Mouse (Mus musculus) MEL (cell line): ENCODE results near the gene Lpgat1. TPM values are rescaled to one million over a fixed set of nuclear protein-coding genes. Genes with fewer than 3 reads are reported as not detected.

ENCODE experiments used
- DNase-seq: peaks from one replicate; pipeline ENCODE4 v3.0.0; 2011; ENCODE audit warnings: low read depth, low spot score
- H3K27ac ChIP-seq: 2 replicates; pipeline ENCODE4 v1.5.1; 2012; ENCODE audit warnings: low read depth, mild to moderate bottlenecking, control low read depth, low read length, moderate library complexity; ENCODE audit not compliant: control insufficient read depth
- H3K27me3 ChIP-seq, 2 experiments: fragments of 150-350 bp in 1 of 2; sonication (generic) in 1 of 2; 2 replicates each; pipeline ENCODE4 v1.6.1; 2012; ENCODE audit warnings: low read length in 2 of 2, mild to moderate bottlenecking in 2 of 2, improper control_type of control experiment in 1 of 2, moderate library complexity in 1 of 2; ENCODE audit not compliant: insufficient read depth in 2 of 2, control insufficient read depth in 1 of 2
- H3K36me3 ChIP-seq, 2 experiments: 2 replicates each; pipeline ENCODE4 v1.6.1; 2012 to 2014; ENCODE audit warnings: low read length in 2 of 2, improper control_type of control experiment in 1 of 2, inconsistent platforms in 1 of 2, mild to moderate bottlenecking in 1 of 2; ENCODE audit not compliant: insufficient read depth in 2 of 2, control insufficient read depth in 1 of 2
- H3K4me1 ChIP-seq, 2 experiments: fragments of 150-350 bp in 1 of 2; sonication (generic) in 1 of 2; 2 replicates each; pipeline ENCODE4 v1.6.1; 2012; ENCODE audit warnings: low read length in 2 of 2, improper control_type of control experiment in 1 of 2, mild to moderate bottlenecking in 1 of 2; ENCODE audit not compliant: insufficient read depth in 2 of 2, control insufficient read depth in 1 of 2
- H3K4me3 ChIP-seq, 2 experiments: fragments of 150-350 bp in 1 of 2; sonication (generic) in 1 of 2; 2 replicates each; pipeline ENCODE4 v1.5.1; 2012; ENCODE audit warnings: low read depth in 2 of 2, low read length in 2 of 2, mild to moderate bottlenecking in 2 of 2, moderate library complexity in 2 of 2, control low read depth in 1 of 2, improper control_type of control experiment in 1 of 2; ENCODE audit not compliant: control insufficient read depth in 1 of 2, insufficient read depth in 1 of 2
- H3K79me2 ChIP-seq: 2 replicates; pipeline ENCODE4 v1.6.1; 2012; ENCODE audit warnings: mild to moderate bottlenecking, low read length, moderate library complexity; ENCODE audit not compliant: control insufficient read depth, poor library complexity, insufficient read depth
- H3K9ac ChIP-seq: 2 replicates; pipeline ENCODE4 v1.6.1; 2012; ENCODE audit warnings: low read depth, mild to moderate bottlenecking, control low read depth, low read length, moderate library complexity; ENCODE audit not compliant: control insufficient read depth, poor library complexity, severe bottlenecking
- H3K9me3 ChIP-seq: fragments of 150-350 bp; sonication (generic); replicated peaks from 2 replicates; pipeline ENCODE4 v1.6.1; 2012; ENCODE audit warnings: mild to moderate bottlenecking, low read length, improper control_type of control experiment, moderate library complexity; ENCODE audit not compliant: insufficient read depth
- BHLHE40 ChIP-seq: IDR thresholded peaks from 2 replicates; pipeline ENCODE4 v1.6.1; 2012; ENCODE audit warnings: low read depth, mild to moderate bottlenecking, inconsistent platforms, low read length, improper control_type of control experiment, borderline replicate concordance
- CHD1 ChIP-seq: IDR thresholded peaks from 2 replicates; pipeline ENCODE4 v1.6.1; 2012; ENCODE audit warnings: low read depth, mild to moderate bottlenecking, inconsistent platforms, low read length, improper control_type of control experiment
- CTCF ChIP-seq, 3 experiments: IDR thresholded peaks in 2 of 3; conservative IDR thresholded peaks in 1 of 3; 2 replicates each; pipeline ENCODE4 v1.5.1; 2011 to 2012; ENCODE audit warnings: low read length in 3 of 3, low read depth in 2 of 3, mild to moderate bottlenecking in 2 of 3, improper control_type of control experiment in 1 of 3, inconsistent platforms in 1 of 3, mixed read lengths in 1 of 3, moderate library complexity in 1 of 3; ENCODE audit not compliant: control insufficient read depth in 1 of 3, insufficient read depth in 1 of 3, poor library complexity in 1 of 3, severe bottlenecking in 1 of 3
- E2F4 ChIP-seq: IDR thresholded peaks from 2 replicates; pipeline ENCODE4 v1.6.1; 2011; ENCODE audit warnings: low read depth, low read length, improper control_type of control experiment, borderline replicate concordance
- EP300 ChIP-seq, 2 experiments: IDR thresholded peaks; 2 replicates each; pipeline ENCODE4 v1.6.1; 2011; ENCODE audit warnings: improper control_type of control experiment in 2 of 2, low read length in 2 of 2, low read depth in 1 of 2, mild to moderate bottlenecking in 1 of 2
- ETS1 ChIP-seq: IDR thresholded peaks from 2 replicates; pipeline ENCODE4 v1.6.1; 2012; ENCODE audit warnings: low read depth, mild to moderate bottlenecking, inconsistent platforms, low read length, improper control_type of control experiment, moderate library complexity
- GABPA ChIP-seq: IDR thresholded peaks from 2 replicates; pipeline ENCODE4 v1.6.1; 2012; ENCODE audit warnings: low read depth, mild to moderate bottlenecking, inconsistent platforms, low read length, improper control_type of control experiment, moderate library complexity
- GATA1 ChIP-seq: IDR thresholded peaks from 2 replicates; pipeline ENCODE4 v1.6.1; 2011; ENCODE audit warnings: low read depth, low read length, improper control_type of control experiment
- JUND ChIP-seq: IDR thresholded peaks from 2 replicates; pipeline ENCODE4 v1.6.1; 2011; ENCODE audit warnings: low read depth, mild to moderate bottlenecking, improper control_type of control experiment, low read length
- KAT2A ChIP-seq: conservative IDR thresholded peaks from 2 replicates; pipeline ENCODE4 v1.6.1; 2012; ENCODE audit warnings: low read depth, low read length, improper control_type of control experiment, inconsistent platforms
- MAFK ChIP-seq: IDR thresholded peaks from 2 replicates; pipeline ENCODE4 v1.6.1; 2011; ENCODE audit warnings: low read depth, mild to moderate bottlenecking, low read length, improper control_type of control experiment, borderline replicate concordance
- MAX ChIP-seq: IDR thresholded peaks from 2 replicates; pipeline ENCODE4 v1.6.1; 2011; ENCODE audit warnings: low read length, improper control_type of control experiment
- MAZ ChIP-seq: IDR thresholded peaks from 2 replicates; pipeline ENCODE4 v1.6.1; 2012; ENCODE audit warnings: low read depth, mild to moderate bottlenecking, inconsistent platforms, low read length, improper control_type of control experiment
- MYC ChIP-seq: IDR thresholded peaks from 2 replicates; pipeline ENCODE4 v1.6.1; 2011; ENCODE audit warnings: low read depth, mild to moderate bottlenecking, low read length, improper control_type of control experiment, moderate library complexity
- NRF1 ChIP-seq: IDR thresholded peaks from 2 replicates; pipeline ENCODE4 v1.6.1; 2014; ENCODE audit warnings: low read depth, mild to moderate bottlenecking, inconsistent platforms, low read length, improper control_type of control experiment, moderate library complexity; ENCODE audit not compliant: poor library complexity, insufficient read depth, severe bottlenecking
- POLR2A ChIP-seq, 2 experiments: IDR thresholded peaks; 2 replicates each; pipeline ENCODE4 v1.6.1; 2011 to 2012; ENCODE audit warnings: low read length in 2 of 2, mild to moderate bottlenecking in 2 of 2, control low read depth in 1 of 2, improper control_type of control experiment in 1 of 2, low read depth in 1 of 2, moderate library complexity in 1 of 2; ENCODE audit not compliant: control insufficient read depth in 1 of 2, insufficient read depth in 1 of 2, poor library complexity in 1 of 2
- RCOR1 ChIP-seq: IDR thresholded peaks from 2 replicates; pipeline ENCODE4 v1.6.1; 2012; ENCODE audit warnings: low read depth, mild to moderate bottlenecking, inconsistent platforms, low read length, improper control_type of control experiment
- SIN3A ChIP-seq: IDR thresholded peaks from 2 replicates; pipeline ENCODE4 v1.6.1; 2012; ENCODE audit warnings: low read length, improper control_type of control experiment, inconsistent platforms
- SMC3 ChIP-seq: IDR thresholded peaks from 2 replicates; pipeline ENCODE4 v1.6.1; 2011; ENCODE audit warnings: low read depth, low read length, improper control_type of control experiment
- UBTF ChIP-seq: IDR thresholded peaks from 2 replicates; pipeline ENCODE4 v1.6.1; 2012; ENCODE audit warnings: low read depth, mild to moderate bottlenecking, inconsistent platforms, low read length, improper control_type of control experiment, moderate library complexity, borderline replicate concordance; ENCODE audit not compliant: insufficient read depth
- USF1 ChIP-seq: IDR thresholded peaks from 2 replicates; pipeline ENCODE4 v1.6.1; 2014; ENCODE audit warnings: low read depth, mild to moderate bottlenecking, inconsistent platforms, low read length, improper control_type of control experiment, moderate library complexity
- ZKSCAN1 ChIP-seq: IDR thresholded peaks from 2 replicates; pipeline ENCODE4 v1.6.1; 2012; ENCODE audit warnings: low read depth, mild to moderate bottlenecking, inconsistent platforms, low read length, improper control_type of control experiment, moderate library complexity
- ZMIZ1 ChIP-seq: IDR thresholded peaks from 2 replicates; pipeline ENCODE4 v1.6.1; 2012; ENCODE audit warnings: low read depth, mild to moderate bottlenecking, inconsistent platforms, low read length, improper control_type of control experiment, moderate library complexity
- ZNF384 ChIP-seq: IDR thresholded peaks from 2 replicates; pipeline ENCODE4 v1.6.1; 2012; ENCODE audit warnings: low read depth, mild to moderate bottlenecking, inconsistent platforms, low read length, improper control_type of control experiment
- polyA plus RNA-seq, 2 experiments: library from polyadenylated mRNA; stranded (reverse) in 1 of 2; unstranded in 1 of 2; fragments of >175 nt in 1 of 2; fragments of >200 nt in 1 of 2; gene quantifications; 2 replicates each; pipeline versions ENCODE4 v1.2.1 to v1.2.4; 2012; ENCODE audit warnings: low replicate concordance in 2 of 2, low read depth in 1 of 2; ENCODE audit not compliant: insufficient read length in 2 of 2, insufficient read depth in 1 of 2, missing spikeins in 1 of 2
- total RNA-seq: library from RNA; depleted of rRNA; stranded (reverse); fragments of 300-350 nt; gene quantifications from 2 replicates; pipeline ENCODE4 v1.2.3, GENCODE M21; 2012

Lpgat1 gene
- total and polyA plus RNA-seq, 3 experiments: not detected

DNA sequence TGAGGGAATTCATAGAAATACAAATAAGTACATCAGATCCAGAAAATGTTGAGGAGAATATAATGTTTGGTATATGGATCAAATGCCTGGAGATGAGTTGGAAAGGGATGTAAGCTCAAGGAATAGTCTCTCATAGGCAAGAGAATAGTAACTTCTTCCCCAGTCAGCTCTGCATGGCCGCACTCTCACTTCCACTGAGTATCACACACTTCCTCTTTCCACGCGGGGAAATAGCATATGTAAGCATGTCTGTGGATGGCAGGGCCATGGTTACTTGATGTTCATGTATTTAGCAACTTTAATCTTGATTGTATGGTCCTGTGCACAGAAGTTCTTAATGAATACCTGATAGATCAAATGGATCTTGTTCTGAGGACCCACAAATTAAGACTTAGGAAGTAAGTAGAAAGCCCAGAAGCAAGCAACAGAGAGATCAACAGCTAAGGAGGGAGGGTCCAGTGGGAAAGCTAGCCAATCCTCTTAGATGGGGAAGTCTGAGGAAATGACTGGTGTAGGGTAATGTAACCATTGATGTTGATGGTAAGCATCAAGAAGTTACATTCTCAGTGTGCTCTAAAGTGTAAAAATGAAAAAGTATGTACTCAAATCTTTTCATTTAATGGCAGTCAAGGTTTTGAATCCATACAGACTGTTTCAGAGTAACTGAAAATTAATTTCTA is 39.0 kb downstream of the Lpgat1 start:
- peak; percentile 4 for DNase-seq
- peaks cover 0 to 6% of the 10 kb centered on the region in 2 experiments; a peak in 3 of 4 replicates for H3K27me3 ChIP-seq

DNA sequence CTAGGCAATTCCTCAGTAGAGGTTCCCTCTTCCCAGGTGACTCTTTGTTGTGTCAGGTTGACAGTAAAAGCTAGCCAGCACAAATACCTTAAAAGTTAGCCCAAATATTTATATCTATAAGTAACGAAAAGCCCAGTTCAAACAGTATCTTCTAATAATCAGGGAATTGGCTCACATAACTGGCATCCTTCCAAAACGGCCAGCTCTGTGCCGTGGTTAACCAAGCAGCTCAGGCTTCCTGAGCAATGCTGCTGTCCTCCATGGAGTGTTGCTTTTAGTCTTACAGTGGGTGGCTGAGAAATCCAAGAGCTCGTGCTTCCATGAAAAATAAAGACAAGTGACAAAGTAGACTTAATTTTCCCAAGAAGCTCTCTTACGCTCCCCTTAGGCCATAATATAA is 56.5 kb downstream of the Lpgat1 start:
- H3K27me3 ChIP-seq: peaks cover 12 to 30% of the 10 kb centered on the region in 2 experiments
- H3K9ac ChIP-seq: no peak overlapping the region
- H3K9me3 ChIP-seq: no peaks in the 10 kb centered on the region
- no peak for TF ChIP-seq POLR2A (IDR thresholded peaks at IDR 0.05; ENCODE audit: control insufficient read depth in 1 of 2, insufficient read depth in 1 of 2, low read depth in 1 of 2, low read length in 2 of 2, poor library complexity in 1 of 2)
- TF ChIP-seq GABPA: no peak
- TF ChIP-seq RCOR1: no peak
- TF ChIP-seq, all 39 proteins: peak for 0
- DNase-seq: no peak
- Histone ChIP-seq H3K79me2 (no peaks in the 10 kb centered on the region), H3K27ac (no peak overlapping the region), H3K36me3 (no peaks in the 10 kb centered on the region), H3K4me1 (no peaks in the 10 kb centered on the region), H3K4me3 (no peak overlapping the region)

More for the DNA sequence above, 39.0 kb downstream of the Lpgat1 start:
- TF ChIP-seq MYC (no peak), GATA1 (no peak), KAT2A (no peak), ZMIZ1 (no peak), CTCF (IDR thresholded peaks at IDR 0.05 in 2 of 3, conservative IDR thresholded peaks at IDR 0.05 in 1 of 3; ENCODE audit: control insufficient read depth in 1 of 3, insufficient read depth in 1 of 3, low read depth in 2 of 3, low read length in 3 of 3, poor library complexity in 1 of 3, severe bottlenecking in 1 of 3) (no peak), UBTF (no peak), E2F4 (no peak)
- no peak overlapping the region for H3K4me3 ChIP-seq
- no peaks in the 10 kb centered on the region for H3K9me3 ChIP-seq
- H3K36me3 ChIP-seq: no peaks in the 10 kb centered on the region
- H3K9ac ChIP-seq: no peak overlapping the region
- H3K27ac ChIP-seq: no peak overlapping the region
- H3K4me1 ChIP-seq: no peaks in the 10 kb centered on the region
- no peaks in the 10 kb centered on the region for H3K79me2 ChIP-seq

DNA sequence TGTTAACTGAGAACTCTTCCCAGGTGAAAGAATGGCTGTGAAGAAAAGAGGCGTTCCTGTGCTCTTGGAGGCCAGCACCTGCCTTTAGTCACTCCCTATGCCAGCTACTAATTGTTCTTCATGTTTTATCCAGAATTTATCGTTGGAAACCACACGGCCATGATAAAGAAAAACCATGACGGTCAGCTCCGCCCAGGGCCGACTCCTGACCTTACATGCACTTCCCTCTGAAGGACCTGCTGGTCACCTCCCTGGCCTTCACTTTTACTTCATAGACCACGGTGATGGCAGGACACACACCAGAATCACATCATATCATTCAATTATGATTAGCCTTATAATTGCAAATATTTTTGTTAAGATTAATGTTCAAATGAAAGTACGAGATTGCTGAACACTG is 57.5 kb downstream of the Lpgat1 start:
- Histone ChIP-seq H3K27me3 (peaks cover 15 to 37% of the 10 kb centered on the region in 2 experiments), H3K9me3 (no peaks in the 10 kb centered on the region), H3K36me3 (no peaks in the 10 kb centered on the region), H3K4me3 (no peak overlapping the region), H3K9ac (no peak overlapping the region), H3K4me1 (no peaks in the 10 kb centered on the region), H3K27ac (no peak overlapping the region), H3K79me2 (no peaks in the 10 kb centered on the region)
- no peak for TF ChIP-seq POLR2A (IDR thresholded peaks at IDR 0.05; ENCODE audit: control insufficient read depth in 1 of 2, insufficient read depth in 1 of 2, low read depth in 1 of 2, low read length in 2 of 2, poor library complexity in 1 of 2)
- no peak for TF ChIP-seq UBTF
- TF ChIP-seq RCOR1: no peak
- TF ChIP-seq SMC3: no peak
- no peak for TF ChIP-seq CTCF (IDR thresholded peaks at IDR 0.05 in 2 of 3, conservative IDR thresholded peaks at IDR 0.05 in 1 of 3; ENCODE audit: control insufficient read depth in 1 of 3, insufficient read depth in 1 of 3, low read depth in 2 of 3, low read length in 3 of 3, poor library complexity in 1 of 3, severe bottlenecking in 1 of 3)
- TF ChIP-seq ZNF384: no peak
- no peak for TF ChIP-seq E2F4
- TF ChIP-seq MAFK: no peak
- no peak for TF ChIP-seq BHLHE40
- no peak for TF ChIP-seq NRF1
- no peak for TF ChIP-seq ETS1
- TF ChIP-seq MAZ: no peak
- TF ChIP-seq CHD1: no peak
- no peak for TF ChIP-seq ZMIZ1
- no peak for TF ChIP-seq EP300 (IDR thresholded peaks at IDR 0.05; ENCODE audit: low read depth in 1 of 2, low read length in 2 of 2)
- TF ChIP-seq JUND: no peak
- no peak for TF ChIP-seq ZKSCAN1
- TF ChIP-seq MAX: no peak
- no peak for TF ChIP-seq SIN3A
- TF ChIP-seq USF1: no peak
- no peak for DNase-seq
